Mouse (Mus musculus) forebrain, embryonic 16.5 days (tissue): ENCODE results near the gene Lrrc3b. TPM values are rescaled to one million over a fixed set of nuclear protein-coding genes. Genes with fewer than 3 reads are reported as not detected.

ENCODE experiments used
- ATAC-seq: fragments of 200-750 bp; cut with Nextera tagmentation; 2 replicates; pipeline ENCODE4 v1.8.0; 2017; ENCODE audit warnings: mild to moderate bottlenecking, moderate library complexity
- H3K27ac ChIP-seq: fragments of 300-500 bp; sonication (generic); 2 replicates; pipeline ENCODE4 v1.5.1; 2014; ENCODE audit warnings: low read length, control low read depth
- H3K27me3 ChIP-seq: fragments of 300-500 bp; sonication (generic); replicated peaks from 2 replicates; pipeline ENCODE4 v1.6.1; 2014; ENCODE audit warnings: low read length; ENCODE audit not compliant: control insufficient read depth, insufficient read depth
- H3K36me3 ChIP-seq: fragments of 300-500 bp; sonication (generic); 2 replicates; pipeline ENCODE4 v1.6.1; 2014; ENCODE audit not compliant: control insufficient read depth, insufficient read depth
- H3K4me1 ChIP-seq: fragments of 300-500 bp; sonication (generic); replicated peaks from 2 replicates; pipeline ENCODE4 v1.6.1; 2014; ENCODE audit warnings: low read length; ENCODE audit not compliant: control insufficient read depth, insufficient read depth
- H3K4me2 ChIP-seq: fragments of 300-500 bp; sonication (generic); 2 replicates; pipeline ENCODE4 v1.6.1; 2014; ENCODE audit warnings: mild to moderate bottlenecking, low read length, control low read depth
- H3K4me3 ChIP-seq: fragments of 300-500 bp; sonication (generic); replicated peaks from 2 replicates; pipeline ENCODE4 v1.5.1; 2014; ENCODE audit warnings: mild to moderate bottlenecking, low read length, control low read depth
- H3K9ac ChIP-seq: fragments of 300-500 bp; sonication (generic); replicated peaks from 2 replicates; pipeline ENCODE4 v1.6.1; 2014; ENCODE audit warnings: low read depth, low read length, control low read depth
- H3K9me3 ChIP-seq: fragments of 300-500 bp; sonication (generic); 2 replicates; pipeline ENCODE4 v1.6.1; 2016; ENCODE audit warnings: low read length; ENCODE audit not compliant: control insufficient read depth
- WGBS: fragments of 180-500 bp; shearing (Covaris S2); extraction: QIAGEN DNeasy Blood & Tissue Kit; methylation state at CpG from one replicate; pipeline ENCODE4 v1.1.7; 2014; 5-methylcytosine and 5-hydroxymethylcytosine counted together
- polyA plus RNA-seq: library from polyadenylated mRNA; unstranded; fragments of >200 nt; fragmentation: Nextera tagmentation; extraction: Ambion mirVana; gene quantifications from 2 replicates; pipeline ENCODE4 v1.2.1, GENCODE M21; 2015

The Lrrc3b gene
- polyA plus RNA-seq, 1 experiment from 2014 or later = 10.1 TPM

- WGBS = 54% methylated on average over 3 of the region's 3 CpGs
- H3K4me1 ChIP-seq = no peaks in the 10 kb centered on the region
- ATAC-seq = no peak
- no peak overlapping the region for H3K4me2 ChIP-seq
- H3K9ac ChIP-seq = no peak overlapping the region
- no peaks in the 10 kb centered on the region for H3K9me3 ChIP-seq
- H3K4me3 ChIP-seq = no peak overlapping the region
- H3K36me3 ChIP-seq = no peaks in the 10 kb centered on the region
- H3K27me3 ChIP-seq = no peaks in the 10 kb centered on the region
- H3K27ac ChIP-seq = no peak overlapping the region
These were observed 79.7 kb downstream of the Lrrc3b start for GRCm38 (mm10) chr14:15359134-15359533.

GRCm38 (mm10) chr14:15355512-15355911 lies 83.3 kb downstream of the Lrrc3b start:
- no peaks in the 10 kb centered on the region for H3K9me3 ChIP-seq
- no peaks in the 10 kb centered on the region for H3K36me3 ChIP-seq
- H3K27ac ChIP-seq = no peak overlapping the region
- H3K4me1 ChIP-seq = no peaks in the 10 kb centered on the region
- no peak overlapping the region for H3K4me3 ChIP-seq
- H3K4me2 ChIP-seq = no peak overlapping the region
- WGBS = 22% methylated on average over 3 of the region's 3 CpGs
- H3K9ac ChIP-seq = no peak overlapping the region
- ATAC-seq = no peak
- no peaks in the 10 kb centered on the region for H3K27me3 ChIP-seq

- Histone ChIP-seq H3K36me3 (no peaks in the 10 kb centered on the region), H3K27ac (no peak overlapping the region), H3K9ac (no peak overlapping the region), H3K4me1 (no peaks in the 10 kb centered on the region), H3K4me2 (no peak overlapping the region), H3K4me3 (no peak overlapping the region), H3K27me3 (no peaks in the 10 kb centered on the region), H3K9me3 (no peaks in the 10 kb centered on the region)
- no peak for ATAC-seq
- 77% methylated on average over 5 of the region's 5 CpGs for WGBS
These were observed 84.5 kb downstream of the Lrrc3b start for GRCm38 (mm10) chr14:15354299-15354698.

- H3K9ac ChIP-seq = no peak overlapping the region
- no peaks in the 10 kb centered on the region for H3K36me3 ChIP-seq
- H3K4me3 ChIP-seq = no peak overlapping the region
- no peak overlapping the region for H3K27ac ChIP-seq
- H3K4me2 ChIP-seq = no peak overlapping the region
- H3K27me3 ChIP-seq = no peaks in the 10 kb centered on the region
- H3K9me3 ChIP-seq = no peaks in the 10 kb centered on the region
- 81% methylated on average over 2 of the region's 2 CpGs for WGBS
- H3K4me1 ChIP-seq = no peaks in the 10 kb centered on the region
- ATAC-seq = no peak
These were observed 105.7 kb downstream of the Lrrc3b start for GRCm38 (mm10) chr14:15333130-15333529.

GRCm38 (mm10) chr14:15331370-15331769 lies 107.4 kb downstream of the Lrrc3b start:
- Histone ChIP-seq H3K27ac (no peak overlapping the region), H3K9me3 (no peaks in the 10 kb centered on the region), H3K4me1 (no peaks in the 10 kb centered on the region), H3K9ac (no peak overlapping the region), H3K27me3 (no peaks in the 10 kb centered on the region), H3K36me3 (no peaks in the 10 kb centered on the region), H3K4me2 (no peak overlapping the region), H3K4me3 (no peak overlapping the region)
- ATAC-seq = no peak
- 50% methylated on average over 1 of the region's 1 CpGs for WGBS

GRCm38 (mm10) chr14:15330155-15330554 lies 108.6 kb downstream of the Lrrc3b start:
- ATAC-seq = no peak
- H3K9ac ChIP-seq = no peak overlapping the region
- no peak overlapping the region for H3K27ac ChIP-seq
- H3K27me3 ChIP-seq = no peaks in the 10 kb centered on the region
- WGBS = 73% methylated on average over 1 of the region's 1 CpGs
- H3K4me1 ChIP-seq = no peaks in the 10 kb centered on the region
- no peak overlapping the region for H3K4me3 ChIP-seq
- no peaks in the 10 kb centered on the region for H3K36me3 ChIP-seq
- H3K4me2 ChIP-seq = no peak overlapping the region
- no peaks in the 10 kb centered on the region for H3K9me3 ChIP-seq

- Histone ChIP-seq H3K9ac (no peak overlapping the region), H3K4me2 (no peak overlapping the region), H3K4me1 (no peaks in the 10 kb centered on the region), H3K9me3 (no peaks in the 10 kb centered on the region), H3K27me3 (no peaks in the 10 kb centered on the region), H3K36me3 (no peaks in the 10 kb centered on the region), H3K4me3 (no peak overlapping the region), H3K27ac (no peak overlapping the region)
- 56% methylated on average over 1 of the region's 1 CpGs for WGBS
- ATAC-seq = no peak
These were observed 112.9 kb downstream of the Lrrc3b start for GRCm38 (mm10) chr14:15325872-15326271.

GRCm38 (mm10) chr14:15322441-15323123 lies 116.2 kb downstream of the Lrrc3b start:
- no peaks in the 10 kb centered on the region for H3K9me3 ChIP-seq
- no peaks in the 10 kb centered on the region for H3K4me1 ChIP-seq
- ATAC-seq = no peak
- H3K4me3 ChIP-seq = no peak overlapping the region
- no peaks in the 10 kb centered on the region for H3K36me3 ChIP-seq
- H3K4me2 ChIP-seq = no peak overlapping the region
- H3K27me3 ChIP-seq = no peaks in the 10 kb centered on the region
- 92% methylated on average over 9 of the region's 9 CpGs for WGBS
- no peak overlapping the region for H3K9ac ChIP-seq
- no peak overlapping the region for H3K27ac ChIP-seq

GRCm38 (mm10) chr14:15319399-15319915 lies 119.3 kb downstream of the Lrrc3b start:
- ATAC-seq = no peak
- H3K4me2 ChIP-seq = no peak overlapping the region
- no peaks in the 10 kb centered on the region for H3K36me3 ChIP-seq
- H3K4me1 ChIP-seq = no peaks in the 10 kb centered on the region
- no peak overlapping the region for H3K27ac ChIP-seq
- no peak overlapping the region for H3K4me3 ChIP-seq
- H3K9ac ChIP-seq = no peak overlapping the region
- H3K27me3 ChIP-seq = no peaks in the 10 kb centered on the region
- no peaks in the 10 kb centered on the region for H3K9me3 ChIP-seq

GRCm38 (mm10) chr14:15308576-15308975 lies 130.2 kb downstream of the Lrrc3b start:
- 80% methylated on average over 2 of the region's 2 CpGs for WGBS

More at GRCm38 (mm10) chr14:15308576-15308975, 130.2 kb downstream of the Lrrc3b start:
- no peak for ATAC-seq
- H3K36me3 ChIP-seq = no peaks in the 10 kb centered on the region
- H3K4me1 ChIP-seq = no peaks in the 10 kb centered on the region
- H3K4me2 ChIP-seq = no peak overlapping the region
- no peak overlapping the region for H3K9ac ChIP-seq
- no peak overlapping the region for H3K27ac ChIP-seq
- H3K4me3 ChIP-seq = no peak overlapping the region
- no peaks in the 10 kb centered on the region for H3K9me3 ChIP-seq
- H3K27me3 ChIP-seq = no peaks in the 10 kb centered on the region
